Mouse (Mus musculus) thymus, adult 18-20 months (tissue): Measurements from ENCODE around the gene Fam178b.
A peak's percentile ranks its signal among the peaks of the same experiment; 100 is the strongest.
"Not testable (repeated sequence)": the region's sequence is repeated elsewhere in the genome, so short reads cannot be mapped to it uniquely, and the experiment has no call there.

Experiments used
- DNase-seq, 2 experiments: peaks; one replicate each; pipeline ENCODE4 v3.0.0; 2022; ENCODE audit warnings: mixed read lengths in 2 of 2

Gene Fam178b

DNA sequence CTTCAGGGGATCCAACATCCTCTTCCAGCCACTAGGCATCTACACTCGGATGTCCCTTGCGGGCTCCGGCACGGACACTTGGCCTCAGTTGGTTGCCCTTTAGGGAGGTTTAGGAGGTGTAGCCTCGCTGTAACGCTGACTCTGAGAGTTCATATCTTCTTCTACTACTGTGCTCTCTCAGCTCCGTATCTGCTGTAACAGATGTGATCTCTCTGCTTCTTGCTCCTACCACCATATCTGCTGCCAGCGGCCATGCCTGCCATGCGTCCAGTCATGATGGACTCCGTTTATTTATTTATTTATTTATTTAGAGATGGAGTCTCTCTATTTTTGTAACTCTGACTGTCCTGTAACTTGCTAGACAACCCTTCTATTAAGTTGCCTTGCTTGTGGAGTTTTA lies 11.7 kb downstream of the Fam178b start:
- DNase-seq = no peak

DNA sequence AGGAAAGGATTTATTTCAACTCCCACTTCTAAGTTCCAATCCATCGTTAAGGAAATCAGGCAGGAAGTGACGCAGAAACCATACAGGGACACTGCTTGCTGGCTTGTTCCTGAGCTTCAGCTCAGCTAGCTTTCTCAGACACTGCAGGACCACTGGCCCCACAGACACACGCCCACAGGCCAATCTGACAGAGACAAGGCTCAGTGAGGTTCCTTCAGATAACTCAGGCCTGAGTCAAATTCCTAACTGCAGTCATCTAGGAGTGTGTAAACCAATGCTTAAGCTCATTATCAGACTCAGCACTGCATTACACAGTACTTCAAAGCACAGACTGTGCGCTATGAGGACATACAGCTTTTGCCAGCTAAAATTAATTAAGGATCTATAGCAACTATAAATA lies 12.7 kb downstream of the Fam178b start:
- DNase-seq = no peak

DNA sequence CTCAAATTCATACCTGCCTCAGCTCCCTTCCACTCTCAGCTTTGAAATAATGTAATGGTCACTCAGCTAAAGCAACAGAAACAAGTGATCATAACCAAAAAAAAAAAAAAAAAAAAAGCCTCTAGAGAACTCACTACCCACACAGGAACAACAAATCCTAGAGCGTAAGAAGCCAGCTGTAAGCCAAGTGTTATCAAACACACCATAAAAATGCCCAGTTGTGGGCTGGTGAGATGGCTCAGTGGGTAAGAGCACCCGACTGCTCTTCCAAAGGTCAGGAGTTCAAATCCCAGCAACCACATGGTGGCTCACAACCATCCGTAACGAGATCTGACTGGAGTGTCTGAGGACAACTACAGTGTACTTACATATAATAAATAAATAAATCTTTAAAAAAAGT lies 15.0 kb downstream of the Fam178b start:
- not testable (repeated sequence) for DNase-seq

DNA sequence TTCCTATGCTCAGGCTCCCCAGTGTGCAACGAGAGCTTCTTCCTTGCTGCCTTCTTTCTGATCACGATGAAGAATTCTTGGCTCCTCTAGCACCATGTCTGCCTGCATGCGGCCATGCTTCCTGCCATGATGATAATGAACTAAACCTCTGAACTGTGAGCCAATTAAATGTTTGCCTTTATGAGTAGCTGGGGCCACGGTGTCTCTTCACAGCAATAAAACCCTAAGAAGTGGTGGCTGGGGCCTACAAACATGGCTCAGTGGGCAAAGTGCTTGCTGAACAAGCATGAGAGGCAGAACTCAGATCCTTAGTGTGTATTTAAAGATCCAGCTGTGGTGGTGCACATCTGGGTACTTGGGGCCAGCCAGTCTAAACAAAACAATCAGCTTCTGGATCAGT lies 17.0 kb downstream of the Fam178b start:
- no peak for DNase-seq

DNA sequence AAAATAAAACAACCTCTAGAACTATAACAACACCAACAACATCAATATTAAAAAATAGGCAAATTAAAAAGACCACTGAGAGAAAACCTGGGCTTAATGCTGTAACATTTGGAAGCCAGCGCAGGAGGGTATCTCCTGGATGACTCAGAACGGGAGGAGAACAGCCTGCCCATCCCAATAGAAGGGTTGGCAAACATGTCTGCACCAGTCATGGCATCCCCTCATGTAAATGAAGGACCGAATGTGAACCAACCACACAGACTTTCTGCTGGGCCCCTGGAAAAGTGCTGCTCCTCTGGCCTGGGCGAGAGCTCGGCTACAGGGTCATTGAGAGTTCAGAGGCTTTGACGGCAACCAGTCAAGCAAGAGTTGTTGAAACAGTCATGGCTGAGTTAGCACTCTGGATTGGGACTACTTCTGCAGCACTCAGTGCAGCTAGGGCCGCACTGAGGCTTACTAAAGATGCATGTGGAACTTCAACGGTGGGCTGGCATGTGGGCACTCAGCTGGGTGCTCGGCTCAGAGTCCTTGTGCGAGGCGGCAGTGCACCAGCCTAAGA lies 17.7 kb downstream of the Fam178b start:
- no peak for DNase-seq

DNA sequence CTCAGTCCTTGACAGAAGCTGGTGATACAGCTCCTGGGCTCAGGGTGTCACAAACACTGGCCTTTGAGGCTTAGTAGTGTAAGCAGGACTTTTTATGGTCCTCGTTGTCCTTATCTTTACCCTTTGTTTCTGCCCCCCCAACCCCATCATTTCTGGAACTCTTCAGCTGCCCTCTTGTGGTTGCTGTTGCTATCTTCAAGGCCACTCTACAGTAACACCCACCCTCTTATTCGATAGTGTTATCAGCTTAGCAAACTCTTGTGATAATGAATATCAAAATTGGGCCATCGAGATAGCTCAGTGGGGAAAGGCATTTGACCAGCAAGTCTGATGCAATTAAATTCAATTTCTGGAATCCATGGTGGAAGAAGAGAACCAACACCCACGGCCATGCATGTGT lies 18.5 kb downstream of the Fam178b start:
- no peak for DNase-seq

DNA sequence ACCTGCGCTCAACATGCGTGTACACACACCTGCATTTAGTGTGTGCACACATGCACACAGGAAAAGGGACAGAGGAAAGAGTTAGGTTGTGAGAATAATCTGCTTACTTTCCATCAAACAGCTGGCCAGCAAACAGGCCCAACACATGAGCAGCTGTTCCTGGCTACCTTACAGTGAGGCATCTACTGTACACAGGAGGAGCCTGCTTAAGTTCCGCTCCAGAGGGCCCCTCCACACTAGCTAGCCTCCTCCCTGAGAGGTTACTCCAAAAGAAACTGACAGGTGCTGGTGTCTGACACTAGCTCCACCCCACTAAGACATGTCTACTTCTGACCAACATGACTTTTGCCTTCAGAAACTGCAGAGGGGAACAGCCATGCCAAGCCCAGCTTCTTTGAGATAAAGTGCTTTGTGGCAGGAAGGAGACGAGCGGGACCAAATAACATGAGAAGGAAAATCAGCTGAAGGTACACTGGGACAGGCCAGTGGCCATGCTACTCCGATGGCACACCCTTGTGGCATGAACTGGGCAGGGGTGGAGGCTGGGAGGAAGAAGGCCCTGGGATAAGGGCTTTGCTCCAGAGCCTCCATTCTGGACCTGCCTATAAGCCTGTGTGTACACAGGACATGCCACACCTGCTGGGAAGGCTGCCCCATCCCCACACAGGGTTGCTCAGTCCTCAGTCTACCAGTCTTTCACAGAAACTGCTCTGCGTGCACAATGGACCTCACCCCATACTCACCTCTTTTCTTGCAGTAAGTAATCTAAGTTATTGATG lies 24.2 kb downstream of the Fam178b start:
- DNase-seq = no peak

DNA sequence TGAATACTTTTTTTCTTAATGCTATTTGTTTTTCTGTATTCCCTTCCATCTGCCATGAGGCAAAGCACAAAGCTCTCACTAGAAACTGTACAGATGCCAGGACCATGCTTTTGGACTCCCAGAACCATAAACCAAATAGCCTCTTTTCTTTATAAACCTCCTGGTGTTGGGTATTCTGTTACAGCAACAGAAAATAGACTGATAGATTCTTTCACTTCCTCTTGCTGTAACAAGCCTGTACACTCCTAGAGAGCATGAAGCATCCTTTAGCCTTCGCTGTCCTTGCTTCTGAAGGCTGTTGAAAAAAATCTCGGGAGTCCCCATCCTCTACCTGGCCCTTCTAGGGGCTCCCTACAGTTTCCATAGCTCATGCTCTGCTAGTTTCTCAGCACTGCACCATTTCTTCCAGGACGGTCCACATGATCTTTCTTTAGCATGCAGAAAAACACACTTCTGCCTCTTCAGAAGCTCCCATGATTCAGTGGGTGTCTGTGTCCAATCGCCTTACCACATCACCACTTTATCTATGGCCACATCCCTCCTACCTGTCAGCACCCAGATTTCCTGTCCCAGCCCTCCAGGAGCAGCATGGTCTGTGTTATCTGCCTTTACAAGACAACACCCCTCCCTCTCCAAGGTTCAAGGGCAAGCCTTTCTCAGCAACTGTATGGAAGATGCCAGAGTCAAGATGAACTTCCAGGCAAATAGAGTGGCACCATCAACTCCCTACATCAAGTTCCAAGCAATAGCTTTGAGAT lies 25.1 kb downstream of the Fam178b start:
- no peak for DNase-seq

DNA sequence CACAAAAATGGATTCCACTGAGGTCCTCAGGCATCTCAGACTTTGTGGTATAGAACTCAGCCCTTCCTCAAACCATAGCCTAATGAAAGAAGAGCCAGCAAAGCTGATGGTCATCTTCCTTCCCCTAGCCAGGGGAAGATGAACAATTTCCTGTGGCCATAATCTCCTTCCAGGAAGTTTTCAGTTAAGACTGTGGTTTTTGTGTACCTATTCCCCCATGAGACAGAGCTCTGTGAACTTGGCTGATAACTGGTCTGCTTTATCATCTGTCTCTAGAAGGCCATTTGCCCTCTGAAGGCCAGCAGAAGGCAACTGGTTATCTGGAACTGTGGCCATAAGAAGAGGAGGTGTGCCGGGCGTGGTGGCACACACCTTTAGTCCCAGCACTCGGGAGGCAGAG lies 26.8 kb downstream of the Fam178b start:
- no peak for DNase-seq

DNA sequence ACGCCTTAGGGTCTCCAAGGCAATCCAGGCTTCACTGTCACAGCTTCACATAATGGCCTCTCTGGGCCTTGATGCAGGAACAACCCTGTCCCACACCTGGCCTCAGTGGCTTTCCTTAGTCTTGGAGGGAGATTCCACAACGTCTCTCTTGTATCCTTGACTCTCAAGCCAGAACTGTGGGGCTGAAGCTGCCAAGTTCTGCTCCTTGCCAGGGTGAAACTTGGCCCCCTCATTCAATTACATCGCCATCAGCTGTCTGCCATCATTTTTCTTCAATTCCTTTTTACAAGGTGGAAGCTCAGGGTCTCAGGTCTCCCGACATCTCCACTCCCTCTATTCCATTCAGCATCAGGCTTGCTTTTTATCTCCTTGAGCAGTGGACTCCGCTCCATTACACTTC lies 27.9 kb downstream of the Fam178b start:
- no peak for DNase-seq

DNA sequence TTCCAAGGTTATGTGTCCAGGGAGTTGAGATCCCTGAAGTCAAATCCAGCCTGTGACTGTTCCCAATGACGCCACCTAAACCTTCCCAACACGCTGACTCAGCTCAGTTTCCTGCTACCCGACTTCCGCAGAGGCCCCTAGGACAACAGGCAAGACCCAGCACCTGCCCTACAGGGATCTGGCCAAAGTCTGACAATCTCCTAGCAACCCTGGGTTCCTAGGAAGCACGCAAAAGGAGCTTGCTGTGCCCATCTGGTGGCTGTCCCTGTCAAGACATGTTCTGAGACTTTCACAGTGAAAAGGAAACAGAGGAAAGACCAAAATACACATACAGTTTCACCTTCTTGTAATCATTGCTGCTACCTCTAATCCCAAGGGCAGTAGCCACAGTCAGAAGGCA lies 35.4 kb downstream of the Fam178b start:
- no peak for DNase-seq

DNA sequence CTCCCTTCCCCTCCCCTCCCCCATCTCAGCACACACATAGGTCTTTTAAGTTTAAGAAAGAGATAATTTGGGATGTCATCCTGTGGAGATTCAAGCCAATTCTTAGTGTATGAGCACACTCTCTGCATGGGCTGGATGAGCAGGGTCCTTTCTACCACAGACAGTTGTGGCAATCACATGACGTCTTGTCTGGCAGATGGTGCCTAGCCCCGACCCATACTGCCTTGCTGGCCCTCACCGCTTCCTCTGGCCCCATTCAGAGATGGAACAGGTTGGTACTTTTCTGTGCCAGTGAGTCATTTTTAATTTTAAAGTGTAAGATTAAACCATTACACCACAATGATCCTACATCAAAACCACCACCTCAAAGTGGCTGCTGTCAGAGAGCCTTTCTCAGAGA lies 36.7 kb downstream of the Fam178b start:
- no peak for DNase-seq

DNA sequence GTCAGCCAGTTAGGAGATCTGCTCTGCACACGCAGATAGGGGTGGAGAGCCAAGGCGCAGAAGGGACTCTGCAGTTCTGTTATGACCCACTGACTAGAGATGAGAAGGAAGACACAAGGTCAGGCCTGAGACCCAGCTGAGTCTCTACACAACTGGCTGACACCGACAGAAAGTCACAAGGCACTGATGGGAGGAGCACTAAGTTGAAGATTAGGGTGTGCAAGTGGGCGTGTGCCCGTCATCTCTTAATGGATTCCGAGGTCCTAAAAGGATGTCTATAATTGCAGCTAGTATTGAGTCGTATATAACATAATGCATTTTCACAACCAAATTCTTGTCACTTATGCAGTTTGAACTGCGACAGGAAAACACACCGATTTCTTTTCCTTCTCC lies 38.4 kb downstream of the Fam178b start:
- DNase-seq = no peak

DNA sequence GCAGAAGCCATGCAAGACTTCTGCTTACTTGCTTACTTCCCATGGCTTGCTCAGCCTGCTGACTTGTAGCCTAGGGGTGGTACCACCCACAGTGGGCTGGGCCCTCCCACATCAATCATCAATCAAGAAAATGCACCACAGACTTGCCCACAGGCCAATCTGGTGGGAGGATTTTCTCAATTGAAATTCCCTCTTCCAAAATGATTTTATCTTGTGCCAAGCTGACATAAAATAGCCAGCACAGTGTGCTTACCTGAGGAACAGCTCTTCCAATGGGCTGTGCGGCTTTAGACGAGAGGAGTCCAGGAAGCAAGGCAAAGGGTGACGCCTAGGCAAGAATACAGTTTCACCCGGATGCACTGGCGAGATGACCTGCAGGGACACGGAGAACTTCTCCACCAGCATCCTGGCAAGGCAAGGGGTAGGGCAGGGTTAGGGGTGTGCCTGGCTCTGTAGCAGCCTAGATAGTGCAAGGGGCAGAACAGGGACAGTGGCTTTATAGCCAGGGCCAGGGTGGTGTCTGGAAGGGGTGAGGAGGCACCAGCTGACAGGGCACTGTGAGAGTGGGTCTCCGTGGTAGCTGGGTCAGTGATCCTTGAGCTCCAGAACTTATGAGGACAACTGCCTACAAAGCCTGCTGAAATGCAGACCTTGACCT lies 38.9 kb downstream of the Fam178b start:
- DNase-seq = no peak

DNA sequence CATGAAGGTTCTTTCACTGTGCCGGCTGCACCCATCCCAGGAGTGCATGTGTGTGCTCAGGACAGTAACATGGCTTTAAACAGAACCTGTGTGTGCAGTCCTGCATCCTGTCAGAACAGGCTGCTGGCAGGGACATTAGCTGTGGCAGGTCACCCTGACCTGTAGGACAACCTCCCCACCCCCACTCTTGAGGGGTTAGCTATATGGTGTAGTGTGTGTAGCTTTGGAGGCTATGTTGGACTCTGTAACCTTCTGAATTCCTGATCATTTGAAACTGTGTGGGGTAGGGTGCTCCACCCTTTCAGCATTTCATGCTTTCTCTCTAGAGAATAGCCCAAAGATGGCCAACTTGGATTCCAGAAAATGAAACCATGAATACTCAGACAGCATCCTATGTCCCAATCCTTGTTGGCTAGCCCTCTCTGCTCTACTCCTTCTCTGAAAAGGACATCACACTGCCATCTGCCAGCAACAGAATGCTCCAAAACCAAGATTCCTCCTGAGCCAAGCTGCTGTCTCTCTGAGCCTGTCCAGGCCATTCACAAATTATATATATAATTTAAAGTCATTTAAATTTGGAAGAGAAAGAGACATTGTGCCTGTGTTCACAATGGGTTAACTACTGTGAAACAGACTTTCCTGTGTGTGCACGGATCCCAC lies 47.0 kb downstream of the Fam178b start:
- no peak for DNase-seq

DNA sequence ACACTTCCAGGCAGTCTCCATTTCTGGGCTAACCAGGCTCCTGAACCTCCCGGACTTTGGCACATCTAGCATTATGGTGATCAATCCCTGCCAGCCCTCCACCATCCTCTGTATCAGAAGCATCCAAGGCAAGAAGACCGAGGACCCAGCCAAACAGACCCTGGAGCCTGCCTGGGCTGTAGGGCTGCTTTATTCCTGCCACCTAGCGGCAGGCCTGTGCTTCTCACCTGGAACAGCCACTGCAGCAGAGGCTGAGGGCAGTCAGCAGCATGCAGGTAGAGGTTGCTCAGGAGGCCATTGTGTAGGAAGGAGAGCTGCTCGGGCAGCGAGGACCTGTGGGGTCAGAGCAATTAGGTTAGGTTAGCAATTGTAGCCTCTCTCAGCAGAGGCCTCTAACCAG lies 48.0 kb downstream of the Fam178b start:
- peak; percentile 35 to 45 for DNase-seq

DNA sequence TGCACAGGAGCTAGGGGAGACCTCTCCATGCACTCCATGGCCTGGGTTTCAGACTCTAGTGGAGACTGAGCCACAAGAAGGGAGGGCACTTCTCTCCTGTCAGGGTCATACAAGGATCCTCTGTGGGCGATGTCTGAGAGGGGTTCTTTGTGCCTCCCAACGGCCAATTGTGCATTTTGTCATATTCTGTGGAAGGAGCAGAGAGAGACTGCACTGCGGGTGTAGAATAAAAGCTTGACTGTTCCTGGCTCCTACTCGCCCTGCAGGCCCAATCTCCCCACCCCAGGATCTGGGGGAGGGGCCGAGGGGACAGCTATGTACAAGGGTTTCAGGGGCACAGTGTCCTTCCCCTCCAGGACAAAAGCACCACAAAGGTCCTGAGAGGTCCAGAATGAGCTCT lies 49.1 kb downstream of the Fam178b start:
- no peak for DNase-seq

DNA sequence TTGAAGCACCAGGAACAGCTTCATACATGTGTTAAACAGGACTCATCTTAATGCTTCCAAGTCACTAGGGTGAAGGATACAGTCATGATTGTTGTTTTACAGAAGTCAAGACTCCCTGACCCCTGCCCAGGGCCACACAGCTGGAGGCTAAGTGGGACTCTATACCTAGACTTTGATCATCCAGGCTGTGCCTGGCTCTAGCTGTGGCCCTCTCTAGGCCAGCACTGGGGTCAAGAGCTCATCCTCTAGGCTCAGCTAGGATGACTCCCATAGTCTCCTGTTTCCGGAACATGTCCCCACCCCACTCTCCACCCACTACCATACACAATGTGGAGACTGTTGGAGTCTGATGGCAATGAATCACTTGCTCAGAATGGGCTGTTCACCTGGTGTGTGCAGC lies 50.1 kb downstream of the Fam178b start:
- DNase-seq = no peak

DNA sequence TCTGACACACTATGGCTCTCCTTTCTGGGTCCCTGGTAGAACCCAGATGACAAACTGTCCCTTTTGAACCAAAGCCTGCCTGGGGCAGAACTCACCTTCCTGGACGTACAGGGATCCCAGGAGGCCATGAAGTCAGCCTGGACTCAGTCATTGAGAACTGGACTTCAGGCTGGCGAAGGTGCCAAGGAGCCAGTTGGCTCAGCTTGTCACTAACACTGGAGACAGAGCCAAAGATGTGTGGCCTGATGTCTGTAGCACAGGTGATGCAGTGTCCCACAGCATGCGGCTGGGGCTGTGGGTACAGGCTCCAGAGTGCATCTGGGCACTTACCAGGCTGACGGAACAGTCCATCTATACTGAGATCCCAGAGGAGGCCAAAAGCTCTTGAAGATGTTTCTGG lies 50.9 kb downstream of the Fam178b start:
- no peak for DNase-seq

DNA sequence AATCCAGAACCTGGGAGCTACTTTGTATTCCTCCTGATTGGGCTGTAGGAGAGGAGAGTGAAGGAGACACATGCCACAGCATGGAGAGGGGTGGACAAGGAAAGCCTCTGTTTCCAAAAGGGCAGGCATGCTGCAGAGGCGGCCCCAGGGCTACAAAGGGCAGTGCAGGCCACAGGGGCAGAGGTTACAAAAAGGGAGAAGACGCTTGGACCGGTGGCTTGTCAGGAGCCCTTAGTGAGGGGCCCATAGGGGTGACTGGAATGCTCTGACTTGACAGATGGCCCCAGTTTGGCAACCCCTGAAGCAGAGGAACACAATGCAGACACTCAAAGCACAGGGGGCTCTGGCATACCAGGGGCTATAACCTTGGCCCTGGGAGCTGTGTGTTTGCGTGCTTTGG lies 51.6 kb downstream of the Fam178b start:
- DNase-seq = no peak

DNA sequence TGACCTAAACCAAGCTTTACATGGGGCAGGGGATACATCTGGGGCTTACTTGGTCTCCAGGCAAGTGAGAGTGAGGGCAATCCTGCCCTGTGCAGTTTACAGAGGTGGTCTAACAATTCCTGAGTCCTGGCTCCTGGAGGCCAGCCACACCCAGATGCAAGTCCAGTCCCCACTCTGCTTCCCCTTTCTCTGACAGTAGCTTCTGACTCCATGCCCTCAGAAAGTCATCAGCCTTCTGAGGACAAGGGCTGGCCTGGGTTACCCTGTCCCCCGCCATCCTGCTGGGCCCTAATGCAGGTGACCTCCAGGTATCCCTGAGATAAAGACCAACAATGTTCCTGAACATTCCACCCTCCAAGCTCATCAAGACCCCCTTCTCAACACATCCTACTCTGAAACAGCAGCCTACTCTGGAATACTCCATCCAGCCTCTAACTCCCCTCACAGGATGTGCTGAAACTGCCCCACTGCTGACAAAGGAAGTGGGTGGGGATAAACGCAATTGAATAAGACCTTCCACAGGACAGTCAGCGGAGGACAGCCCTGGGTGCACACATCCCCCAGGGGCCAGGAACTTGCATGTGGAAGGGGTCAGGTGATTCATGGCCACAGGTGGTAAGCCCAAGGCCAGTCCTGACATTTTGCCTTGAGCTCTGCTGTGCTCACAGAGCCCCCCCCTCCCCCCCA lies 52.8 kb downstream of the Fam178b start:
- DNase-seq = no peak

DNA sequence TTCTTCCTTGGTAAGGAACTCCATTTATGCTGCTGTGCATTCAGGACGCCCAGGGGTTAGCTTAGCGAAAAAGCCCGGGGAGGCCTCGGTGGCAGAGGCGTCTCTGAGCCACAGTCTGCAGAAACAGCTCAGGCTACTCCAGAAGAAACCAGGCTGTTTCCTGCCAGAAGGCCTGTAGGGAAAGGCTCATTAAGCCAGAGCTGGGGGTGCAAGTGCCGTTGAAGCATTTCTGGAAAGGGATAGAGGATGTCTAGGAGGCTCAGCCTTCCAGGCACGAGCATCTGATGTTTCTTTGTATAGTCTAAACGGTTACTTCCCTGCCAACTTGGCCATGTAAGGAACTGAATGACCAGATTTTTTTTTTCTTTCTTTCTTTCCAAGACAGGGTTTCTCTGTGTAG lies 54.4 kb downstream of the Fam178b start:
- DNase-seq = no peak

DNA sequence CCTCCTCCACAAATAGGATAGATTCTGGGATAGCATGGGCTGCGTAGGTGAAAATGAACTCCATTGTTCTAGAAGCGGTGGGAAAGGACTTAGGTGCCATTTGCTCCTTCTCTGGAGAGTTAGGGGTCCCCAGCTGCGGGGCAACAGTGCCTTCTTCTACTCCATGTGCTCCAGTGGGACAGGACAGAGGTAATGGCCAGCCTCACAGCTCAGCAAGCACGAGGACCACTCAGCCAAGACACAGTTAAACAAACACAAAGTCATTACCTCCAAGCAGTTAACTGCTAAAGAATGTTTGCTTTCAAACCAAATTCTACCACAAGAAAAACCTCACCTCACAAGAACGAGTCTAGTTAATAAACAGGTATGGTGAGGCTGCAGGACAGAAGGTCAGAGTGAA lies 57.5 kb downstream of the Fam178b start:
- DNase-seq = no peak
